Mouse (Mus musculus) cerebellum, postnatal 10 days (tissue): ENCODE measurements around the gene Nfx1.
"Not testable (repeated sequence)": the region's sequence is repeated elsewhere in the genome, so short reads cannot be mapped to it uniquely, and the experiment has no call there.

ENCODE experiments used
- DNase-seq, 2 experiments: peaks; one replicate each; pipeline ENCODE4 v3.0.0; 2021; ENCODE audit warnings: mixed read lengths in 2 of 2

The Nfx1 gene

DNA sequence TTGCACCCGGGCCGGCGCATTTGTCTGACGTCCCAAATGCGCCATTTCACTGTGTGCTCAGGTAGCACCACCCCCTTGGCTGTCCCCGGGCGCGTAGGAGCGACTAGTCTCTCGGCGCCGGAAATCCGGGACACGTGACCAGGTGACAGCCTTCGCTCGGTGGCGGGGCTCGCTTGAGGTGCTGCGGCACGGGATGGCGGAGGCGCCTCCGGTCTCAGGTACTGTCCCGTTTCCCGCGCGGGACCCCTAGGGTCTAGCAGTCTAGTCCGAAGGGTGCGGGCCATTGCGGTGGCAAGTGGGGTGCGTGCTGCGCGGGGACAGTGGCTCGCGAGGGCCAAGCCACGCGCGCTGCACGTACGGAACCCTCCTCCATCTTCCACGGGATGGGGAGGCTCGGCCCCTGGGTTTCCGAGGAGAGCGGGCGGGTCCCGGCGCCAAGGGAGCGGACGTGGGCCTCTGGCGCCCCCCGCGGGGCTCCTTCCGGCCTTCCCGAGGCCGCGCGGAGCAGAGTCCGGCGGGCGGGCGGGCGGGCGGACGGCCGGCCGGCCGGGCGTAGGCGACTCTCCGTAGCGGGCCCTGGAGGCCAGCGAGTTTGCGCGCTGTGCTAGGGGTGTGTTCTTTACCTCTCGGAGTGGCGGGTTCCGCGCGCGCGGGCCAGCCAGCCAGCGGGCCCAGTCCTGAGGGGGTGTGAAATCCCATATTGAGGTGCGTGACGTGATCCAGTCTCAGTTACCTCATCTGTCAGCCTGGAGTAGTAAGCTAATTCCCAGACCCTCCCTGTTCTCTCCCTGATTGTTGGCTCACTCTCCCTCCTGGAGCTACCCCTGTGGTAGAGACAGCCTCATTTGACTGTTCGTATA lies at the start of gene Nfx1:
Gene Nfx1, plus strand, starts transcription at position 65 of the 860 bp plus-strand sequence.
- peak; percentile 97 for DNase-seq

- no peak for DNase-seq
Observed at GRCm38 (mm10) chr4:40921288-40921687, 49.4 kb upstream of the Nfx1 start.

DNA sequence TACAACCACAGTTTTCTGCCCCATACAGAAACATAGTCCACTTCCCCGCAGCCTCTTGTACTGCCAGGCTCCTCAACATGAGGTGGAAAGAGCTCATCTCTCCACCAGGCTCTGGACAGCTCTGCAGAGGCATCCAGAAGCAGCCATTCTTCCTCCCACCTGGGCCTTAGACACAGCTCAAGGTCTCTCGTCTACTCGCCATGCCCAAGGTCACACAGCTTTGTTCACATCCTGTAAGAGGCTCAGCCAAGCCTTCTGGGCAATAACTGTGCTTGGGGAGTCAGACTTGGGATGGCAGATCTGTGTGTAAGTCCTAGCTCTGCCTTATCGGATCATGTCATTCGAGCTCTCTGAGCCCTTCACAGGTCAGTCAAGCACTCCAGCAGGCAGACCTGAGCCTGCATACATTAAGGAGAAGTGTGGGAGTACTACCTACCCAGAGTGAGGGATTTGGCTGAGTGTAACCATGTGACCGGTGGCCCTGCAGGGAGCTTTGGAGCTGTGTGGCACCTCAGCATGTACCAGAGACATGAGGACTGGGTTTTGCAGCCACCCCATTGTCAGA lies 47.5 kb upstream of the Nfx1 start:
- no peak for DNase-seq

- no peak for DNase-seq
Observed at GRCm38 (mm10) chr4:40925568-40925967, 45.1 kb upstream of the Nfx1 start.

DNA sequence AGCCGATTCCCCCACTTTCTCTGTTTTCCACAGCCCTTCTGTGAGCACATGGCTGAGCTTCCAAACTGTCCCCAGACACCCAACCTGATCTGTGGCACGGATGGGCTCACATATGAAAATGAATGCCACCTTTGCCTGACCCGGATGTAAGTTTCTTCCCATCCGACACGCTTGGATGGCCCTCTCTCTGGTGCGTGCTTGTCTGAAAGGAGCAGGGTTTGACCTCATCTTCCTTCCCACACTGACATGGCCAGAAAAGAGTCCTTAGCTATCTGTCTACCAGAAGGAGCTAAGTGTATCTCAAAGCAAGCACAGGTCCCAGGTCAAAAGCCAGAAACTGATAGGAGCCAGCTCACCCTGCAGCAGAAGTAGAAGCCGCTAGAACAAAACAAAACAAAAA lies 41.7 kb upstream of the Nfx1 start:
- no peak for DNase-seq

DNA sequence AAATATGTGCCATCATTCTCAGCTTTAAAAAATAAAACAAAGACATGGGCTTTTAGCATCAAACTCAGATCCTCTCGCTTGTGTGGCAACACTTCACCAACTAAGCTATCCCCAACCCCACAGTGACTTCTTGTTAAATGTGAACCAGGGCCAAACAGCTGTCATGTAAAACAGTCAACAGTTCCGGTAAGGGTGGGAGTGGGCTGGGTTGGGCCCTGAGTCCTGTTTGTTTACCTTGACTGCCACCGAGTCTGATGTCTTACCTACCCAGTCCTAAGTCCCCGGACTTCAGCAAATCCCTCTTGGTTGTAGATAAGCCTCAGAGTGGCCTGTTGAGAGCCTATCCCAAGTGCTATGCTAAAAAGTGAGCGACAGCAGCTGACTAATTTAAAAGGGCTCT lies 37.0 kb upstream of the Nfx1 start:
- DNase-seq, result no peak

DNA sequence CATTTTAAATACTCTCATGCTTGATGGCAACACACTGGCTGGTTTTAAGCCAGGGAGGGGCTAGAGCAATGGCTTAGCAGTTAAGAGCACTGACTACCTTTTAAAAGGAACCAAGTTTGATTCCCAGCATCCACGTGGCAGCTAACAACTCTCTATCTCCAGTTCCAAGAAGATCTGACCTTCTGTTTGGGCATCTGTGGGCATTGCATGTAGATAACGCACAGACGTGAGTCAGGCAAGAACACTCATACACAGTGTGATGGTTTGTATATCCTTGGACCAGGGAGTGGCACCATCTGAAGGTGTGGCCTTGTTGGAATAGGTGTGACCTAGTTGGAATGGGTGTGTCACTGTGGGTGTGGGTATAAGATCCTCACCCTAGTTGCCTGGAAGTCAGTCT lies 36.3 kb upstream of the Nfx1 start:
- DNase-seq, result not testable (repeated sequence)

- DNase-seq, result peak; percentile 68 to 80
Observed at GRCm38 (mm10) chr4:40936175-40936839, 34.4 kb upstream of the Nfx1 start.

DNA sequence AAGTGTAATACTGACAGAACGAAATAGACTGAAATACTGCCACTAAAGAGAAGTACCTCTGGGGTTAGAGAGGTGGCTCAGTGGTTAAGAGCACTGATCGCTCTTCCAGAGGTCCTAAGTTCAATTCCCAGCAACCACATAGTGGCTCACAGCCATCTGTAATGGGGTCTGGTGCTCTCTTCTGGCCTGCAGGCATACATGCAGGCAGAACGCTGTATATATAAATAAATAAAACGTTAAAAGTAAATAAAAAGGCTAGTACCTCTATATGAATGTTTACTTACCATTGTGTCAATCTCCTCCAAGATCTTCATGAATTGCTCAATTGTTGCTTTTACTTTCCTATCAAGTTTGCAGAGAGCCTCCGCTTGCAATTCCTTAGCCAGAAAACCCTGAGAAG lies 31.9 kb upstream of the Nfx1 start:
- no peak for DNase-seq

- no peak for DNase-seq
Observed at GRCm38 (mm10) chr4:40943651-40944050, 27.1 kb upstream of the Nfx1 start.

DNA sequence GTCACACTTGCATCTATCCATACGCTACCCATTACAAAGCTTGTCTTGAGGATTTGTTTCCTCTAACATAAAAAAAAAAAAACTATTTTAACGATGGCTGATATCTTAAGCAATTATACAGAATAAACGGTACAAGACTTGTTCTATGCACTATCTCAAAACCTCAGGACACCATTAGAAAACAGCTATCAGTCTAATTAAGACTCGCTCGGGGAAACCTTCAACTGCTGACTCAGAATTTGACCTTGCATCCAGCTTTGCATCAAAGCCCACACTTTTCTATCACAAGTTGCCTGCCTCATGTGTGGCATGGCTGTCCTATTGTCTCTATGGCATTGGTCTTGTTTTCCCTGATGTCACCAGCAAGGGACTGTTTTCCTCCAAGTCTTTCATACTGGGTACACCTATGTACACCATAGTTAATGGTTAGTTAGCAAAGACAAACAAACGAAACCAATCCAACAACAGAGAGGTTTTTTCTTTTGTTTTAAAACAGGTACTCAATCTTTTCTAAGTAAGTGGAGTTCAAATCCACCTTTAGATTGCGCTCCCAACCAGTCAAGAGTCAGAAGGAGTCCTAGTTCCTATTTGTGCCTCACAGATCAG lies 24.1 kb upstream of the Nfx1 start:
- no peak for DNase-seq

DNA sequence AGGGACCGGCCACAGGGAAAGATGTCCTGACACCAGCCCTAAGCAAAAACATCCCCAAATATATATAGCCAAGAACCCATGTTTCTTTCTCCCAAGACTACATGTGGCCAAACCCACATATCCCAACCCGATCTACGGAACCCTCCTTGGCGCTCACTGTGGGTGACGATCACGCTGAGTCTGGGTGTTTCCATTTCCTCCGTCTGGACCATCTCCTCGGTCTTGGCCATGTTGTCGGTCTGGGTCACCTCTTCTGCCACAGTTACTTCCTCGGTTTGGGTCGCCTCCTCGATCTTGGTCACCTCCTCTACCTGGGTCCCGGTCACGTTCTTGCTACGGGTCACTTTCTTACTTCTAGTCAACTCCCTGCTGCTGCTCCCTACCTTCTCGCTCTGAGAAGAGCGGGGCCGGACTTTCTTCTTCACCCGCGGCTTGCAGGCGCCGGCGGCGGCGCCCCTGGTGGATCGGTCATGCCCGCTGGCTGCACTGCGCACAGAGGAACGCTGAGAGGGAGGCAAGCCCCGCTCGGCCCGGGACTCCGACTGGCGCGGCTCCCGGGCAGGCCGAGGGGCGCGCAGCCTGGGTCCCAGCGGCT lies 23.0 kb upstream of the Nfx1 start:
- DNase-seq, result no peak

- peak; percentile 99 to 100 for DNase-seq
Observed at GRCm38 (mm10) chr4:40948160-40948708, 22.5 kb upstream of the Nfx1 start, which contains the start of the genes Bag1 and Chmp5. Gene Bag1, minus strand, starts transcription at chr4:40948294. Gene Chmp5, plus strand, starts transcription at chr4:40948407.

DNA sequence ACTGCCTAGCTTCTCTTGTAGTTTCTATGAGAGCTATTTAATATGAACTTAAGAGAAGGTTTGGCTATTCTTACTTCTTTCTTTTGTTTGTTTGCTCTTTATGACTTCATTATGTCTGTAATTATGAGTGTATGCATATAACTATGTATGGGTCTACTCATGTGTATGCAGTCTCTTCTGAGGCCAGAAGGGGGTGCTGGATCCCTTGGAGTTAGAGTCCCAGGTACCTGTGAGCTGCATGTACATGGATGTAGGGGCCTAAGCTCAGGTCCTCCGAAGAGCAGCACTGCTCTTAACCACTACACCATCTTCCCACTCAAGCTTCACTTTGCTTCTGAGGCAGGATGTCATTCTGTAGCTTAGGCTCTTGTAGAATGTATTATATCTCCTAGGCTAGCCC lies 17.2 kb upstream of the Nfx1 start:
- DNase-seq, result no peak

DNA sequence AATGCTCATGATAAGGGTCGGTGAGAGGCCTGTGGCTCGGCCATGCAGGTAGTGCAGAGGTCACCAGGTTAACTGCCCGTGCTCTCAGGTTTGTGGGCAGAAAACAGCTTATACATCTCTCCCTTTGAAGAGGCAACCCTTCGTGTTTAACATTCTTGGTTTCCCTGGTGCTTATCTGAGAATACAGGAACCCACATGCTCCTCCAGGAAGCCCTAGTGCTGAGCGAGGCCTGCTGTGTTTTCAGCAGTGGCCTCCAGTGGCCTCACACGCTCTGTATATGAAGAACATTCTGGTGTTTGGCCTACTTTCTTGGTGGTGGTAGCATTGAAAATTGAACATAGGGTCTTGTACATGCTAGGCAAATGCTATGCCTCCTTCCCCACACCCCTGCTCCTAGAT lies 14.8 kb upstream of the Nfx1 start:
- no peak for DNase-seq

DNA sequence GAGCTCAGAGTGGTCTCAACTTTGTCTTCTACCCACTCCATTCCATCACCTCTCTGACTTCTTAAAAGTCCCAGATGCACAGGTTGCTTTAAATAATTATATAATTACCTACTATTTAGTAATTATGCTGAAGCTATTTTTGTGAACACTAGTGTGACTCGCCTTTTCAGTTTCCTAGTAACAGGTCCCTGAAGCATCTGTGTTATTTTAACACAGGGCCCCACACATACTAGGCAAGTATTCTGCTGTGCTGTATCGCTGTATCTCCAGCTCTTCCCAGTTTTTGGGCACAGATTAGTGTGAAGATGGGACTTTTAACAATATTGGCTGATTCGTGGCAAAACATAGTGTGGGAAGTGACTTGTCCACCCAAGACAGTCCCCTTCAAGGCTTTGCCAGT lies 7.2 kb upstream of the Nfx1 start:
- DNase-seq, result no peak

GRCm38 (mm10) chr4:40969161-40969560 lies 1.5 kb upstream of the Nfx1 start:
- no peak for DNase-seq

- DNase-seq, result peak; percentile 31 to 50
Observed at GRCm38 (mm10) chr4:40969781-40970591, 720 bp upstream of the Nfx1 start.

GRCm38 (mm10) chr4:40970592-40970841 lies 189 bp upstream of the Nfx1 start:
- no peak for DNase-seq

- DNase-seq, result peak; percentile 56 to 71
Observed at GRCm38 (mm10) chr4:40971744-40972143, 1.0 kb downstream of the Nfx1 start.

DNA sequence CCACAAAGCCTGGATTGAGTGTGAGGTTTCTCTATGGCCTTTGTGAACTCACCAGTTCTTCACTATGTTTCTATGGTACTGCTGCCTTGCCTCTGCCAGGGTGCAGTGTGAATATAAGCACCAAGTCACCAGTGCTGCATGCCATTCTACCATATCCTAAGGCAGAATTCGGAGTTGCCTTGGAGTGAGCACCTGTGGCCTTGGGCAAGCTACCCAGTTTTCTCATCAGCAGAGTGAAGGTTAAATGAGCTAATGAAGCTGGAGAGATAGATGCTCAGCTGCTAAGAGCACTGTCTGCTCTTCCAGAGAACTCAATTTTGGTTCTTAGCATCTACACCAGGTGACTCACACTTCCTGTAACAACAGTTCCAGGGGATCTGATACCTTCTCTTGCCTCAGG lies 3.3 kb downstream of the Nfx1 start:
- no peak for DNase-seq

- DNase-seq, result no peak
Observed at GRCm38 (mm10) chr4:40975678-40976077, 5.0 kb downstream of the Nfx1 start.
